Mouse (Mus musculus) kidney, adult 9 months (tissue): ENCODE data around the gene Rragb.

Source experiments
- DNase-seq: peaks from one replicate; pipeline ENCODE4 v3.0.0; 2022

Gene Rragb

DNA sequence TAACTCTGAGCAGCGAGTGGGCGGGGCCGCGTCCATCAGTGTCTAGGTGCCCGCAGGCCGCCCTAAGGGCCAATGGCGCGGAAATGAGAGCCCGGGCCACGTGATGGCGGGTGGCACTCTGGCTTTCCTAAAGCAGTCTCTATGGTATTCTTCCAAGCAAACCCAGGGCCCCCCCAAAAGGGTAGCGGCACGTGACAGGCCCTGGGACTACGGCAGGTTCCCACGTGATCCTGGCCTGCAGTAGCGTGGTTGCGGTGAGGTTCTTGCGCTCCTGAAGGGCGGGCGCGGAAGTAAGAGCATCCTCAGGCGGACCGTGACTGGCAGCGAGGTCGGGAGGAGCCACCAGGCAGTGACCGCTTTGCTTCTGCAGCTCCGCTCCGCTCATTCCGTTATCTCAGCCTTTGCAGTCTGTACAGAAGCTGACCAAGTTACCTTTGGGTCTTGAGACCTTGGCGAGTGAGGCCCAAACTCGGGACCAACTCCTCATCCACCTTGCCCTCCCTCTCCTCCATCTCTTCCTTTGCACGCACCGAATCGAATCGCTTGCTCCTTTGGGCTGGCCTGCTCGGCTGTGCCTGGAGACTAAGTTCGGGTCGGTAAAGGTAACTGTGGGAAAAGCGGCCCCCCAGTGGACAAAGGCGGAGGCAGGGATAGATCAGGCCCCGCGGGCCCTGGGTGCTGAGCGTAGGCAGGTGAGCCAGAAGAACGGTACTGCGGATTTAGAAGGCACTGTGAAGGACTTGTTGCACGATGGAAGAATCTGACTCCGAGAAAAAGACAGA is at the start of gene Rragb:
TSS of gene Rragb (plus strand) at position 248 of the 782 bp plus-strand sequence.
- DNase-seq, result peak; percentile 77

DNA sequence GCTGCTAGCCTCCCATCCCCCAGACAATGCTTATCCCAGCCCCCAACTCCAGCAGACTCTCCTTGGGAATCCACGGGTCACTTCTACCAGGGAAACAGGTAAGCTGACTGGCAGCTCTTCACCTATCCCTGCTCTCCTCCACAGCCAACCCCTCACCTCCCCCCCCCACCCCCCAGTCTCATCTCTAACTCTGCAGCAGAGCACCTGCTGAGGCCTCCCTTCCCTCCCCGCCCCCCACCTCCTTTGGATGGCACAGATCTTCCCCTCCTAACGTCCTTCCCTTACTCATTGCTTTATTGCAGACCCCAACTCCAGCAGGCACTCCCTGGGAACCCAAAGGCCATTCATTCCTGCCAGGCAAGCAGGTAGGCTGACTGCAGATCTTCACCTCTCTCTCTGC is 21.3 kb upstream of the Rragb start, which contains the start of gene Foxr2:
TSS of gene Foxr2 (plus strand) at position 301 of the 400 bp plus-strand sequence.
- no peak for DNase-seq

DNA sequence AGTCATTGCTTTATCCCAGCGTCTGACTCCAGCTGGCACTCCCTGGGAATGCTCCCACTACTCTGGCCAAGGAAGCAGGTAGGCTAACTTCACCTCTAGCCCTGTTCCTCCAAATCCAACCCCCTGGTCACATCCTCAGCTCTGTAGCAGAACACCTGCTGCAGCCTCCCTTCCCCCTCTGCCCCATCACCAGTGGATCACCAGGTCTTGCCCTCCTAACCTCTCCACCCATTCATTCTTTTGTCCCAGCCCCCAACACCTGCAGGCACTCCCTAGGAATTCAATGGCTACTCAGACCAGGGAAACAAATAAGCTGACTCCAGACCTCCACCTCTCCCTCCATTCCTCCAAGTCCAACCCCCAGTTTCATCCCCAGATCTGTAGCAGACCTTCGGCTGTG is 20.8 kb upstream of the Rragb start:
- DNase-seq, result no peak

DNA sequence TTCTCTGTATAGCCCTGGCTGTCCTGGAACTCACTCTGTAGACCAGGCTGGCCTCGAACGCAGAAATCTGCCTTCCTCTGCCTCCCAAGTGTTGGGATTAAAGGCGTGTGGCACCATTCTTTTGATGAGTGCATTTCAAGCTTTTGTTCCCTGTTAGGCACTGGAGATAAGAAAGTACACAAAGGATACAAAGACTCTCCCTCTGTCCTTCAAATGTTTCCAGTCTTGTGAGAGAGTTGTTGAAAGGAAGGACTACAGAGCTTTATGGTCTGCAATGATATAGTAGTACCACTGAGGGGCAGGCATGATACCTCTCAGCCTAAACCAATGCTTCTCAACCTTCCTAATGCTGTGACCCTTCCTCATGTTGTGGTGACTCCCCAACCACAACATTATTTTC is 2.9 kb downstream of the Rragb start:
- DNase-seq, result no peak

DNA sequence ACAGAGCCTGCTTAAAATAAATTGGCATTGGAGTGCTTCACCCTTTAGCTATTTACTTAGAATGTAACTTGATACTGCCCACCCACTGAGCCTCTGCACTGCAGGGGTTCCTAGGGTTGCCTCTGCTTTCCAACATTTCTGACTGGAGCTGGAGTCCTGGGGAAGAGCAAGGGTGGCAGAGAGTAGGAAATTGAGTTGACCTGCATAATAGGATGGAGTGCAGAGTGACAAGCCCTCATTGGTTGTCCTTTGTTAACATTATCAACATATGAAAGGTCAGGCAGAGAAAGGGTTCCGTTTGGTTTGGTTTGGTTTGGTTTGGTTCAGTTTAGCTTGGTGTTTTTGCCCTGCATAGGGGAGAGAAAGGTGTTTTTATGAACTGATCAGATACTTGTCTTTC is 12.0 kb downstream of the Rragb start:
- no peak for DNase-seq

DNA sequence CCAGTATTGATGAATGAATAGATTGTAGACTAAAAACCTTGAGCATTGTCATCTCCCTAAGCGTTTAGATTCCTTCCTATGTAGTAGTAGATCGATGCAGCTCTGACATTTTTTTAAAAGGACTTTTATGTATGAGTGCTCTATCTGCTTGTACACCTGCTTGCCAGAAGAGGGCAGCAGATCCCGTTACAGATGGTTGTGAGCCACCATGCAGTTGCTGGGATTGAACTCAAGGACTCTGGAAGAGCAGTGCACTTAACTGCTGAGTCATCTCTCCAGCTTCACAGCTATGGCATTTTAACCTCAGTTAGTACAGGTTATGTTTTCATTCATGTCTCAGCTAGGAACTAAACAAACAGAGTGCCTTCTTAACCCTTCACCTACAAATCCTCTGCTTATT is 15.5 kb downstream of the Rragb start:
- DNase-seq, result peak; percentile 11

DNA sequence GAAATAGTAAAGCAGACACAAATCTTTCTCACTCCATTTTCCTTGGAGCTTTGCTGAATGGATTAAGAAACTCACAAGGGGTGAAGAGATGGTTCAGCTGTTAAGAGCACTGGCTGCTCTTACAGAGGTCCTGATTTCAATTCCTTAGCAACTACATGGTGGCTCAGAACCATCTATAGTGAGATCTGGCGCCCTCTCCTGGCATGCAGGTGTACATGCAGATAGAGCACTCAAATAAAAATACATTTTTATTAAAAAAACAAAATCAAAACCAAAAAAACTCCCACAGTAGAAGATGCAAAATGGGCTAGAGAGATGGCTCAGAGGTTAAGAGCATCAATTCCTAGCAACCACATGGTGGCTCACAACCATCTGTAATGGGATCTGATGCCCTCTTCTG is 35.0 kb downstream of the Rragb start:
- peak; percentile 2 for DNase-seq

DNA sequence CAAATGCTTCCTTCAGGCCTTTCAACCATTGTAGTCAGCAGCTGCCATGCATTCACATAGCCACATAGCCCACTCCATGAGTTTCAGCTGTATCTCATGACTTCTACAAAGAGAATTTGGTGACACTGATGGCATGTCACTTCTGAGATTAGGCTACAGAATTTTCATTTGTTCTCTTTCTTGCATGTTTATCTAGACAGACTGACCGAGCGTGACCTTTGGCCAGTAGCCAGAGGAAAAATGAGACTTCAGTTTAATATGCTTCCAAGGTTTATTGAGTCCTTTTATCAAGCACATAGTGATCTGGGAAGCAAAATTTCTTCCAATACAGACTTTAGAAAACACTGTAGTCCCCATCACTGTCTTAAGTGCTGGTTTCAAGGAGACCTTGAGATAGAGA is 42.4 kb downstream of the Rragb start:
- no peak for DNase-seq

DNA sequence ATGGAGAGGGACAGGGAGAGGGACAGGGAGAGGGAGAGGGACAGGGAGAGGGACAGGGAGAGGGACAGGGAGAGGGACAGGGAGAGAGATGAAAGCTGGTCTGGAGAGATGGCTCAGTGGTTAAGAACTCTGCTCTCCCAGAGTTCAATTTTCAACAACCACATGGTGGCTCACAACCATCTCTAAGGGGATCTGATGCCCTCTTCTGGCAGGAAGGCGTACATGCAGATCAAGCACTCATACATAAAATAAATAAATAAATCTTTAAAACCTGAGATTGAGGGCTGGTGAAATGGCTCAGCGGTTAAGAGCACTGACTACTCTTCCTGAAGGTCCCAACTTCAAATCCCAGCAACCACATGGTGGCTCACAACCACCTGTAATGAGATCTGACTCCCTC is 59.4 kb downstream of the Rragb start:
- DNase-seq, result peak; percentile 4

DNA sequence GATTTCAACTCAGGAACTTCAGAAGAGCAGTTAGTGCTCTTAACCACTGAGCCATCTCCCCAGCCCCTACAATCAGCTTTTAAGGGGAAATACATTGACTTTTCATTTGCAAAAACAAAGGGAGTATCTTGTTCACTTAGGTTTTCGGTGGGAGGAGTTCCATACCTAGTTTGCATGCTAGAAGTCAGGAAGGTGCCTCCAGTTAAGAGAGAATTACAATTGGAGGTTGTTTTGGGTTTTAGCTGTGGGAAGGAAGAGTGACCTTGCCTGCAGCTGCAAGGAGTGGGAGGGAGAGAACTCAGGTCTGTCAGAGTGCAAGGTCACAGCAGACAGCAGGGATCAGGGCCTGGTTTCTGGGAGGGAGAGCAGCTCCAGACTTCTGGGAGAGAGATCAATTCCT is 71.3 kb downstream of the Rragb start:
- DNase-seq, result no peak
